Mouse (Mus musculus): ENCODE results near the gene Ctsa. TPM values are rescaled to one million over a fixed set of nuclear protein-coding genes. Genes with fewer than 3 reads are reported as not detected.
A peak's percentile ranks its signal among the peaks of the same experiment; 100 is the strongest.

Gene Ctsa
- polyA plus RNA-seq, 1 experiment = 289 TPM

DNA sequence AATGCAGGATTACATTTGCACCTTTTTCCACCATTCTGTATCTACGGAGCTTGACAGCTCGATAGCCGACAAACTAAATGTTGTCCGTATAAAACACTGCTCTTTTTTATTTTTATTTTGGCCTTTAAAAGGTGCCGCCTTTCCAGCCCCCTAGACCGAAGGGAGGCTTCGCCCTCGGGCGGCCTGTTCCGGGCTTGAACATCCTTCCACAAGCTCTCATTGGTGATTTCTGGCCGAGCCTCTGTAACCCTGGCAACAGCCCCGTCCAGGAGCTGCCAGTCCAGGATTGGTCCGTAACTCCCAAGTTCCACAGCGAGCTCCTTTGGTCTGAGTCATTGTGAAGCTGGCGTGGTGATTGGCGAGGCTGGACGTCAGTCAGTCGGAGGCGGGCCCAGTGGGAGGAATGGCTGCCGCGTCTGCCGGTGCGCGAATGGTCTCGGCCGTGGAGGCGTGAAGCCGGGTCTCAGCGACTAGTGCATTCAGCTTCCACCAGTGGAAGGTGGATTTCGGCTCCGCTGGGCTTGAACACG is 10.0 kb upstream of the Ctsa start, which contains the start of gene Zswim1:
TSS of gene Zswim1 (plus strand) at position 51 of the 530 bp plus-strand sequence.
- Histone ChIP-seq H3K4me1 (ENCODE audit: control insufficient read depth, insufficient read depth, low read length) (no peaks in the 10 kb centered on the region; the same call in none of the 2 replicates), H3K4me3 (replicated peaks; ENCODE audit: extremely low read depth, low read depth, low read length) (peak within 1 kb of the TSS; percentile 93)
- DNase-seq = peak; percentile 100
- no peak for TF ChIP-seq CTCF (IDR thresholded peaks at IDR 0.05; ENCODE audit: insufficient read depth, low read length)
- peak; percentile 83; the same call in 1 of the 2 replicates for TF ChIP-seq POLR2A (IDR thresholded peaks at IDR 0.05; ENCODE audit: borderline replicate concordance, extremely low read depth, low read depth, low read length)
- WGBS = 1% methylated on average over 32 of the region's 32 CpGs

DNA sequence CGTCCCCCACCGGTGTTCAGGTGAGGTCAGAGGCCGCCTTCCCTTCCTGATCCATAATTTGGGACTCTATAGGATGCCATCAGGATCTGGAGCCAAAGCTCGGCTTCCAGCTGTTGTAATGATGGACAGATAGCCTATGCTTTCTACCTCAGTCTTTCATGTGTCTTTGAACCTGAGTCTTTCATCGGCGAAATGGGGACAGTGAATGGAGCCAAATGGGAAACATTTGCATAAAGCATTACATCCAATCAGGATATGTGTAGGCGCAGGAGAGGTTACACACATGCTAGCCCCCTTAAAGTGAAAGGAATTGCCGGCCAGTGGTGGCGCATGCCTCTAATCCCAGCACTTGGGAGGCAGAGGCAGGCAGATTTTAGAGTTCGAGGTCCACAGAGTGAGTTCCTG is 9.5 kb upstream of the Ctsa start:
- DNase-seq = no peak
- Histone ChIP-seq H3K4me1 (ENCODE audit: control insufficient read depth, insufficient read depth, low read length) (no peaks in the 10 kb centered on the region; the same call in 1 of the 2 replicates), H3K4me3 (replicated peaks; ENCODE audit: extremely low read depth, low read depth, low read length) (peak overlapping the region; percentile 93)
- under 1% methylated on average over 10 of the region's 10 CpGs for WGBS
- TF ChIP-seq CTCF (IDR thresholded peaks at IDR 0.05; ENCODE audit: insufficient read depth, low read length) = no peak
- no peak for TF ChIP-seq POLR2A (IDR thresholded peaks at IDR 0.05; ENCODE audit: borderline replicate concordance, extremely low read depth, low read depth, low read length)

DNA sequence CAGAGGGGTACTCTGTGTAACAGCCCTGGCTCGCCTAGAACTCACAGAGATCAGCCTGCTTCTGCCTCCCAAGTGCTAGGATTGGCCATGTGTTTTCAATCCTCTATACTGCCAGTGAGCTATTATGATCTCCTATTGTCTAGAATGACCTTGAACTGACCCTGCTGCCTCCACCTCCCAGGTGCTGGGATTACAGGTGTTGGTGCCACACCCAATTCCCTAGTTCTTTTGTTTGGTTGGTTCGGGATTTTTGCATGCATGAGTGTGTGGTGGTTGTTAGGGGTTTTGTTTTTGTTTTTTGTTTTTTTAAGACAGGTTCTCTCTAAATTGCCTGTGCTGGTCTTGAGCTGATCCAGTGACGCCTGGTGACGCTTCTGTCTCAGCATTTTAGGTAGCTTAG is 8.7 kb upstream of the Ctsa start:
- WGBS = 87% methylated on average over 4 of the region's 4 CpGs
- TF ChIP-seq POLR2A (IDR thresholded peaks at IDR 0.05; ENCODE audit: borderline replicate concordance, extremely low read depth, low read depth, low read length) (no peak), CTCF (IDR thresholded peaks at IDR 0.05; ENCODE audit: insufficient read depth, low read length) (no peak)
- no peak for DNase-seq
- no peaks in the 10 kb centered on the region; the same call in 1 of the 2 replicates for H3K4me1 ChIP-seq (ENCODE audit: control insufficient read depth, insufficient read depth, low read length)
- H3K4me3 ChIP-seq (replicated peaks; ENCODE audit: extremely low read depth, low read depth, low read length) = no peak overlapping the region

GRCm38 (mm10) chr2:164825521-164825920 is 7.2 kb upstream of the Ctsa start:
- H3K4me3 ChIP-seq (replicated peaks; ENCODE audit: extremely low read depth, low read depth, low read length) = no peak overlapping the region
- H3K4me1 ChIP-seq (ENCODE audit: control insufficient read depth, insufficient read depth, low read length) = no peaks in the 10 kb centered on the region; the same call in 1 of the 2 replicates
- no peak for DNase-seq
- TF ChIP-seq CTCF (IDR thresholded peaks at IDR 0.05; ENCODE audit: insufficient read depth, low read length) (no peak), POLR2A (IDR thresholded peaks at IDR 0.05; ENCODE audit: borderline replicate concordance, extremely low read depth, low read depth, low read length) (no peak)
- 94% methylated on average over 17 of the region's 17 CpGs for WGBS

GRCm38 (mm10) chr2:164827146-164827850 is 5.4 kb upstream of the Ctsa start:
- Histone ChIP-seq H3K4me1 (ENCODE audit: control insufficient read depth, insufficient read depth, low read length) (no peaks in the 10 kb centered on the region), H3K4me3 (replicated peaks; ENCODE audit: extremely low read depth, low read depth, low read length) (no peak overlapping the region)
- TF ChIP-seq CTCF (IDR thresholded peaks at IDR 0.05; ENCODE audit: insufficient read depth, low read length) (no peak), POLR2A (IDR thresholded peaks at IDR 0.05; ENCODE audit: borderline replicate concordance, extremely low read depth, low read depth, low read length) (no peak)
- 84% methylated on average over 16 of the region's 16 CpGs for WGBS
- no peak for DNase-seq

- no peak for TF ChIP-seq POLR2A (IDR thresholded peaks at IDR 0.05; ENCODE audit: borderline replicate concordance, extremely low read depth, low read depth, low read length)
- no peak for TF ChIP-seq CTCF (IDR thresholded peaks at IDR 0.05; ENCODE audit: insufficient read depth, low read length)
- Histone ChIP-seq H3K4me1 (ENCODE audit: control insufficient read depth, insufficient read depth, low read length) (peaks cover 2% of the 10 kb centered on the region; the same call in 1 of the 2 replicates), H3K4me3 (replicated peaks; ENCODE audit: extremely low read depth, low read depth, low read length) (no peak within 1 kb of the TSS)
- DNase-seq = no peak
- WGBS = 86% methylated on average over 6 of the region's 6 CpGs
Observed at GRCm38 (mm10) chr2:164828437-164828836, 4.2 kb upstream of the Ctsa start, which contains the start of gene Spata25. Gene Spata25, minus strand, starts transcription at chr2:164828537.

DNA sequence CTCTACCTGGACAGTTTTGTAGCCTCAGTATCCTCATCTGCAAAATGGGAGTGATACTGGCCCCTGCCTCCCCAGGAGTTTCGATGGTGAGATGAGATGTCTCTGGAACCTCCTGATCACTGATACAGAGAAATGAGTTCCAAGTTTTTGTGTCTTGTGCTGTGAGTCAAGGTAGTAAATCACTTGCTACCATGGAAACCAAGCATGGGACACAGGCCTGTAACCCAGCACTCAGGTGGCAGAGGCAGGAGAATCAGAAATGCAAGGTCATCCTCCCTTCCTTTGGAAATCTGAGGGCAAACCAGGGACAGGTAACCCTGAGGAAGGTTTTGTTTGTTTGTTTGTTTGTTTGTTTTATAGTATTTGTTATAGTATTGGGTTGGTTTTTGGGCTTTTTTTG is 3.6 kb upstream of the Ctsa start:
- no peak overlapping the region for H3K4me3 ChIP-seq (replicated peaks; ENCODE audit: extremely low read depth, low read depth, low read length)
- TF ChIP-seq CTCF (IDR thresholded peaks at IDR 0.05; ENCODE audit: insufficient read depth, low read length) (no peak), POLR2A (IDR thresholded peaks at IDR 0.05; ENCODE audit: borderline replicate concordance, extremely low read depth, low read depth, low read length) (no peak)
- peaks cover 2% of the 10 kb centered on the region; the same call in 1 of the 2 replicates for H3K4me1 ChIP-seq (ENCODE audit: control insufficient read depth, insufficient read depth, low read length)
- DNase-seq = no peak
- WGBS = 90% methylated on average over 1 of the region's 1 CpGs

- no peak for TF ChIP-seq CTCF (IDR thresholded peaks at IDR 0.05; ENCODE audit: insufficient read depth, low read length)
- no peak for TF ChIP-seq POLR2A (IDR thresholded peaks at IDR 0.05; ENCODE audit: borderline replicate concordance, extremely low read depth, low read depth, low read length)
- no peak for DNase-seq
- WGBS = 86% methylated on average over 10 of the region's 10 CpGs
- H3K4me3 ChIP-seq (replicated peaks; ENCODE audit: extremely low read depth, low read depth, low read length) = no peak overlapping the region
- peaks cover 9% of the 10 kb centered on the region for H3K4me1 ChIP-seq (ENCODE audit: control insufficient read depth, insufficient read depth, low read length)
Observed at GRCm38 (mm10) chr2:164831029-164831428, 1.6 kb upstream of the Ctsa start.

- TF ChIP-seq POLR2A (IDR thresholded peaks at IDR 0.05; ENCODE audit: borderline replicate concordance, extremely low read depth, low read depth, low read length) = no peak; the same call in 1 of the 2 replicates
- no peak for TF ChIP-seq CTCF (IDR thresholded peaks at IDR 0.05; ENCODE audit: insufficient read depth, low read length)
- Histone ChIP-seq H3K4me3 (replicated peaks; ENCODE audit: extremely low read depth, low read depth, low read length) (peak overlapping the region; percentile 75), H3K4me1 (ENCODE audit: control insufficient read depth, insufficient read depth, low read length) (peaks cover 9% of the 10 kb centered on the region)
- no peak for DNase-seq
- WGBS = 56% methylated on average over 16 of the region's 16 CpGs
Observed at GRCm38 (mm10) chr2:164832032-164832747, 483 bp upstream of the Ctsa start.

Data from lung, adult 2 months (tissue).